Mouse (Mus musculus) testis, adult 2 months (tissue): ENCODE results near the gene Huwe1.

ENCODE experiments used
- CTCF ChIP-seq: fragments of 200-500 bp; IDR thresholded peaks from 2 replicates; pipeline ENCODE4 v1.5.1; 2012; ENCODE audit warnings: low read depth, mild to moderate bottlenecking, inconsistent platforms, low read length, moderate library complexity; ENCODE audit not compliant: control insufficient read depth, insufficient read depth, insufficient replicate concordance
- POLR2A ChIP-seq: fragments of 200-500 bp; IDR thresholded peaks from 2 replicates; pipeline ENCODE4 v1.6.1; 2012; ENCODE audit warnings: low read depth, mild to moderate bottlenecking, inconsistent platforms, low read length, moderate library complexity; ENCODE audit not compliant: control insufficient read depth

- no peak for TF ChIP-seq CTCF
- no peak for TF ChIP-seq POLR2A
These were observed 110.1 kb downstream of the Huwe1 start for GRCm38 (mm10) chrX:151910692-151911091.
